8 mouse cellular contexts compared by ENCODE assay signal in the genomic region with DNA sequence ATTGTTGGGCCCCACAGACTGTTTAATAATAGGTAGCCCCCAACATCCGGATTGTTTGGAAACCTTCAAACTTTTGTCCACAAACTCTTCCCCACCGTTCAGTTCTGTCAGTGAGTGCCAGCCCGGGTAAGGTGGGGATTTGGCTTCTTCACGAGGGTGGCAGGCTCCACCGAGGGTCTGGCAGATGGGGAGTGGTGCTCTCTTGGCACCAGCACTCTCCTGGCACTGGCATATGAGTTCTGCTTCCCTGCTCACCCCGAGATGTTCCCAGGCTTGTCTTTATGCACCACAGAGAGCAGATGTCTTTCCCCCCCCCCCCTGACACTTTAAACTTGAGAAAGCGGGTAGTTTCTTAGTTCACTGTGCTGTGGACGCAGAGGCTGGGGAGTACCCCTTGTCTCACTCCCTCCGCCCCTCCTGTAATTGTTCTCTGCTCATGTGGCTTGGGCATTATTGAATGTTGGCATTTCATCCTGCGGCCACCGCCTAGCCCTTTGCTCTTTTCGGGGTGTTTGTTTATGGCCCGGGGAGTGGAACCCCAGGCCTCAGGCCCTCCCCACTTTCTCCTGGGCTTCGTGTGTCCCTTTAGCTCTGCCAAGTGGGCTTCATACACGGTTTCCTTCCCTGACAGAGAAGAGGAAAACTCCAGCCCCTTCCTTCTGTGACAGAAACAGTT. TPM values are rescaled to one million over a fixed set of nuclear protein-coding genes. Genes with fewer than 3 reads are reported as not detected.
DNase-seq lines count a peak whose midpoint lies in the region; ATAC-seq and TF ChIP-seq lines count a peak whose summit lies in the region.

No protein-coding gene starts in this region.

- H3K4me3 ChIP-seq in gastrocnemius, adult 2 months, result peak overlapping the region; percentile 95
- H3K4me3 ChIP-seq in heart, embryonic 15.5 days, result peak overlapping the region; percentile 91
- peak overlapping the region; percentile 93 for H3K4me3 ChIP-seq in lung, embryonic 16.5 days (ENCODE audit: low read length)

- H3K27ac ChIP-seq in gastrocnemius, adult 2 months, result peak overlapping the region; percentile 92
- H3K27ac ChIP-seq in heart, embryonic 15.5 days, result peak overlapping the region; percentile 75
- H3K27ac ChIP-seq in lung, embryonic 16.5 days (ENCODE audit: low read length), result peak overlapping the region; percentile 91

- intact Hi-C loops in gastrocnemius, adult 2 months (cut with DNase I), result loop anchor here (5.0 kb wide), 1 partner anchor 48 kb away; no protein-coding TSS in a partner anchor
- intact Hi-C loops in gastrocnemius, postnatal 14 days (cut with DNase I; ENCODE audit: low total_unique reads), result no loop called here

- no peak for TF ChIP-seq CTCF in gastrocnemius, adult 2 months (IDR thresholded peaks at IDR 0.05)

- ATAC-seq in heart, embryonic 15.5 days (replicated peaks; ENCODE audit: insufficient number of reproducible peaks, insufficient read depth, low FRiP score, low read depth), result no peak
- no peak for ATAC-seq in lung, embryonic 16.5 days (ENCODE audit: low read depth)

- H3K9ac ChIP-seq in heart, embryonic 15.5 days, result peak overlapping the region; percentile 46
- H3K9ac ChIP-seq in lung, embryonic 16.5 days (ENCODE audit: low read length), result peak overlapping the region; percentile 98

- WGBS in heart, embryonic 15.5 days, result 25% methylated on average over 15 of the region's 15 CpGs
- 3% methylated on average over 15 of the region's 15 CpGs for WGBS in lung, embryonic 16.5 days

- DNase-seq in gastrocnemius, adult 2 months, result no peak
- DNase-seq in gastrocnemius, postnatal 14 days, result no peak
- peak; percentile 26 for DNase-seq in NIH3T3 (ENCODE audit: low read depth)
- no peak for DNase-seq in retina, embryonic 14.5 days (ENCODE audit: low spot score)
- DNase-seq in spleen, postnatal 14 days (ENCODE audit: low spot score in 2 of 2), result no peak
- DNase-seq in gastrocnemius, postnatal 4 days (ENCODE audit: low spot score in 2 of 2), result no peak

- H3K9me3 ChIP-seq in heart, embryonic 15.5 days (replicated peaks), result no peaks in the 10 kb centered on the region
- H3K9me3 ChIP-seq in lung, embryonic 16.5 days (ENCODE audit: control insufficient read depth, low read length), result no peaks in the 10 kb centered on the region

- peak overlapping the region; percentile 69 for H3K4me2 ChIP-seq in heart, embryonic 15.5 days
- peak overlapping the region; percentile 66 for H3K4me2 ChIP-seq in lung, embryonic 16.5 days (ENCODE audit: low read depth, low read length)

- H3K36me3 ChIP-seq in heart, embryonic 15.5 days, result no peaks in the 10 kb centered on the region
- H3K36me3 ChIP-seq in lung, embryonic 16.5 days (ENCODE audit: control insufficient read depth, insufficient read depth, low read length), result no peaks in the 10 kb centered on the region; the same call in 1 of the 2 replicates

- H3K4me1 ChIP-seq in heart, embryonic 15.5 days (replicated peaks), result peaks cover 63% of the 10 kb centered on the region
- H3K4me1 ChIP-seq in lung, embryonic 16.5 days (replicated peaks; ENCODE audit: control insufficient read depth, insufficient read depth, low read length), result peaks cover 51% of the 10 kb centered on the region

- no peaks in the 10 kb centered on the region for H3K27me3 ChIP-seq in heart, embryonic 15.5 days
- no peaks in the 10 kb centered on the region for H3K27me3 ChIP-seq in lung, embryonic 16.5 days (ENCODE audit: control insufficient read depth, insufficient read depth, low read depth, low read length)

RNA-seq across cellular contexts. Expression of a gene that starts 26.0 kb away (rescaled TPM):
- total RNA-seq in gastrocnemius, adult 2 months (2021), result under 1 TPM; 0.10 to 0.14 TPM
- under 1 TPM; 0.06 to 0.18 TPM for total RNA-seq in gastrocnemius, postnatal 14 days (2021)
- polyA plus RNA-seq in heart, embryonic 15.5 days (2015; fragmentation: Nextera tagmentation; extraction: Ambion mirVana), result 0.04 TPM in 1 of 2 replicates, not detected in the other
- 0.16 and 0.30 TPM in 2 replicates for polyA plus RNA-seq in lung, embryonic 16.5 days (2015; fragmentation: Nextera tagmentation; extraction: Ambion mirVana)
- under 1 TPM; 0.26 to 0.37 TPM for total RNA-seq in gastrocnemius, postnatal 4 days (2021)
